Mouse (Mus musculus): ENCODE data around the gene Gm3642.
"Not testable (repeated sequence)": the region's sequence is repeated elsewhere in the genome, so short reads cannot be mapped to it uniquely, and the experiment has no call there.

The Gm3642 gene

DNA sequence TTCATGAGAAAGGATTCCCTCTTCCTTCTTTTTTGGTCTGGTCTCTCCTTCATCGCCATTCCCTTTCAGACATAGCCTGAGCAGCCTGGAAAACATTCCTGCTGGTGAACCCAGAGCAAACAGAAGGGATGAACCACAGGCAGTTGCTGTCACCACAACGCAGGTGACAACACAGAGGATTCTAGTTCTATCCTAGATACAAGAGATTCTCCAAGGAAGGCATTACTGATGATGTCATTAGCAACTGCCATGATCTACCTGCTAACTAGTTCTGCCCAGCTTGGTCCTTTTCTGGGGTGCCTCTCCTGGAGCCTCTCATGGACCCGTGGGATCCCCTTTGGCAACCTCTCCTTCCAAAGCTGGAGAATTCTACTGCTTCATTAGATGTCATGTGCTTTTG, at the start of gene Gm3642:
Gene Gm3642 (minus strand): TSS at position 101 of the 400 bp plus-strand sequence.
- not testable (repeated sequence) for DNase-seq

DNA sequence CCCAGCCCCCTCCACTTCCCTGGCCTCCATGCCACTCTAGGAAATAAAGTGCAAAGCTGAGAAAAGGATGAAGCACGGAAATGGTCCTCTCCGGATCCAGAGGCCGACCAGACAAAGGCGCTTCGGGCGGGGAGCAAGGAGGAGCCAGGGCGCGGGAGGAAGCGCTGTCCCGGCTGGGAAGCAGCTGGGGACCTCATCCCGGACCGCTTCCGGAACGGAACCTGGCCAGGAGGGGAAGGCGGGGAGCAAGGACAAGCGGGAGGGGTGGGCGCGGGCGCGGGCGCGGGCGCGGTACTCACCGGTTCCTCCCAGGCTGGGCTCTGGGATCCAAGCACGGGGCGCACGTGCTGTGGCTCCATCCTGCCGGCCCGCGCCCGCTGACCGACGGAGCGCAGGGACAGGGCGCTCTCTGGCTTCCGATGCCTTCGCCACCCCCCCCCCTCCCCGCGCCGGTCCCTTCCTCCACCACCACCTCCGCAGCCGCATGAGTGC, 49.5 kb upstream of the Gm3642 start, which contains the start of gene Gm3667:
Gene Gm3667 (minus strand): TSS at position 442 of the 492 bp plus-strand sequence.
- DNase-seq = not testable (repeated sequence)

DNA sequence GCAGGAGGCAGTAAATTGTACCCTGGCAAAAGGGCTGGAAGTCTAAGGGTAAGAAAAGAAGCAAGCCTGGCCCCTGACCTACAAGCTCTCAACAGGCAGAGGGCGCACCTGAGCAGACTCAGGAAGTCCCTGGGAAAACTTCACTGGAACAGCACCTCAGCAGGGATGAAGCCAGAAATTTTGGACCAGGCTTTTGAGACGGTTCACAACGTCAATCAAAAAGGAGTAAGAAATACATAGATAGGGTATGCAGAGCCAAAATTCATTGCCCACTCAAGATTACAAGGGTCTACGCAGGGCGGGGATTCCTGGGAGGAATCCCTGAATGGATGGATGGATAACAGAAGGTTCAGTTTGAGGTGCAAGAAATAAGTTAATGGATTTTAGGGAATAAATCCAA, 48.7 kb upstream of the Gm3642 start:
- DNase-seq = not testable (repeated sequence)

DNA sequence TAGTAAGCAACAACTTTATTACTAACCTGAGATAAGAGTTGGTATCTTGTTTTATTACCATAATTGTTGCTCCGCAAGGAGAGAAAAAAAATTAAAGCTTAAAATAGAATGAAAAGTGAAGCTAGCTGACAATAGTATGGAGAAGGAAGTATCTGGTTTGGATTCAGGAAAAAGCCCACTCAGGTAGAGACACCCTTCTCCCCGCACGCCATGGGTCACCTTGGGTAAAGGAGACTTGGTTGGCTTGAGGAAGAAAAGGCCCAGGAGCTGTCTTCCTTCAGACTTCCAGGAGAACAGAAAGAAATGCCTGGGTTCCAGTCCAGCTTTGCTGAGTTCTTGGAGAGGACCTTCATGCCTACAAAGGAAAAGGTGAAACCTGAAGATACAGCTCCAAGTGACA, 16.8 kb downstream of the Gm3642 start:
- DNase-seq = not testable (repeated sequence)
